Mouse (Mus musculus): ENCODE data around the gene Acsm3. TPM values are rescaled to one million over a fixed set of nuclear protein-coding genes. Genes with fewer than 3 reads are reported as not detected.
A peak's percentile ranks its signal among the peaks of the same experiment; 100 is the strongest.

Gene Acsm3
- polyA plus RNA-seq, 1 experiment from 2014 or later = 8.3 TPM

DNA sequence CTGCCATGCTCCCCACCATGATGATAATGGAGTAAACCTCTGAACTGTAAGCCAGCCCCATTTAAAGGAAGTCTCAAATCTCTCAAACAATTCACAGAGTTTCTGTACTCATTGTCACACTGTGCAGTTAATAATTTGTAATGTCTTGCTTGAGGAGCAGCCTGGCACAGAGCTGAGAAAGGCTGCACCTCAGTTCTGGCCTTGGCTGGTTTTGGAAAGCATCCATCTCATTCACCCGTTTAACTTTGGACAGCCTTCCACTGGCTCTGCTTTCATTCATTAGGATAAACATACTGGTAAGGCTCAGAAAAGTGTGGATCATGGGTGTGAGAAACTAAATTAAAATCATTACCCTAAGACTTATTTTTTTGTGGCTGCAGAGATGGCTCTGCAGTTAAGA, 14.9 kb upstream of the Acsm3 start:
- no peak overlapping the region for H3K9ac ChIP-seq (ENCODE audit: low read depth, low read length)
- H3K4me2 ChIP-seq (ENCODE audit: low read depth, low read length) = no peak overlapping the region
- H3K9me3 ChIP-seq (ENCODE audit: control insufficient read depth, low read length) = no peaks in the 10 kb centered on the region
- H3K4me3 ChIP-seq (ENCODE audit: low read length) = no peak overlapping the region
- WGBS = 66% methylated on average over 1 of the region's 1 CpGs
- ATAC-seq = no peak
- no peak overlapping the region for H3K27ac ChIP-seq (ENCODE audit: low read length)
- peaks cover 5% of the 10 kb centered on the region; the same call in 1 of the 2 replicates for H3K4me1 ChIP-seq (ENCODE audit: control insufficient read depth, insufficient read depth, low read length)
- H3K27me3 ChIP-seq (replicated peaks; ENCODE audit: control insufficient read depth, insufficient read depth, low read length) = no peaks in the 10 kb centered on the region
- no peaks in the 10 kb centered on the region for H3K36me3 ChIP-seq (ENCODE audit: control insufficient read depth, insufficient read depth, low read length)

DNA sequence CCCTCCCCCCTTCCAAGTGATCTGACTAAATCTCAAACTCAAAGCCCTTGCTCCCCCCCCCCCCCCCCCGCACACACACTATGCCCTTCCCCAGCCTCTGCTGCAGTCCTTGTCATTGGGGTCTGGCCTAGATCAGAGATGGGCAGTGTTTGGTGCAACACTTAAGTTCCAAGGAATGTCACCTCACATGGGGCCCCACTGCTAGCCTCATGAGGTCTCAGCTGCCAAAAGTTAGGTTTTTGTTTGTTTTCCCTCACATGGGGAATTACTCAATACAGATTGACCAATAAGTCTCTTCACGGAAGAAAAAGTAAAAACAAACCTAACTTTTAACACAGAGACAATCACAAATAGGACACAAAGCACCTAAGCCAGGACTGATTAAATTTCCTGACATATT, 12.0 kb upstream of the Acsm3 start:
- Histone ChIP-seq H3K9ac (ENCODE audit: low read depth, low read length) (no peak overlapping the region), H3K9me3 (ENCODE audit: control insufficient read depth, low read length) (no peaks in the 10 kb centered on the region), H3K4me3 (ENCODE audit: low read length) (no peak overlapping the region), H3K4me1 (ENCODE audit: control insufficient read depth, insufficient read depth, low read length) (peaks cover 5% of the 10 kb centered on the region; the same call in 1 of the 2 replicates), H3K36me3 (ENCODE audit: control insufficient read depth, insufficient read depth, low read length) (no peaks in the 10 kb centered on the region), H3K27me3 (replicated peaks; ENCODE audit: control insufficient read depth, insufficient read depth, low read length) (no peaks in the 10 kb centered on the region), H3K27ac (ENCODE audit: low read length) (no peak overlapping the region), H3K4me2 (ENCODE audit: low read depth, low read length) (no peak overlapping the region)
- ATAC-seq = no peak
- WGBS = 61% methylated on average over 1 of the region's 2 CpGs

DNA sequence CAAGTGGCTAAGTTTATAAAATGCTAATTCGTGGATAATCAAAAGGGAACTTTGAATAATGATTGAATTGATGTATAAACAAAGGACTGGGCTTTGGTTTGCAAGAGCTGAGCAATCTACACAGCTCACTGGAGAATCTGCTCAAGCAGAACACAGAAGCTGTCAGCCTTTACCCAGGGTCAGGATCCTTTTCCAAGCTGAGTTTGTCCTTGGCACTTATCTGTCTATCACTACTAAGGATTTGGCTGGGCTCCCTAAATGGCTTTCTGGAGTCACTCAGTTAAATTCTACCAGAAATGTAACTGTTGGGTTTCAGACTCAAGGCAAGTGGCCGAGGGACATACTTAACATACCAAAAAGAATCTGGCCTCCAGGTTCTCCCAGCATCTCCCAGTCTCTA, 10.8 kb upstream of the Acsm3 start:
- no peaks in the 10 kb centered on the region for H3K27me3 ChIP-seq (replicated peaks; ENCODE audit: control insufficient read depth, insufficient read depth, low read length)
- H3K36me3 ChIP-seq (ENCODE audit: control insufficient read depth, insufficient read depth, low read length) = no peaks in the 10 kb centered on the region
- no peak overlapping the region for H3K27ac ChIP-seq (ENCODE audit: low read length)
- no peak overlapping the region for H3K4me3 ChIP-seq (ENCODE audit: low read length)
- no peaks in the 10 kb centered on the region for H3K9me3 ChIP-seq (ENCODE audit: control insufficient read depth, low read length)
- no peak for ATAC-seq
- no peak overlapping the region for H3K4me2 ChIP-seq (ENCODE audit: low read depth, low read length)
- 61% methylated on average over 2 of the region's 2 CpGs for WGBS
- no peak overlapping the region for H3K9ac ChIP-seq (ENCODE audit: low read depth, low read length)
- H3K4me1 ChIP-seq (ENCODE audit: control insufficient read depth, insufficient read depth, low read length) = no peaks in the 10 kb centered on the region

DNA sequence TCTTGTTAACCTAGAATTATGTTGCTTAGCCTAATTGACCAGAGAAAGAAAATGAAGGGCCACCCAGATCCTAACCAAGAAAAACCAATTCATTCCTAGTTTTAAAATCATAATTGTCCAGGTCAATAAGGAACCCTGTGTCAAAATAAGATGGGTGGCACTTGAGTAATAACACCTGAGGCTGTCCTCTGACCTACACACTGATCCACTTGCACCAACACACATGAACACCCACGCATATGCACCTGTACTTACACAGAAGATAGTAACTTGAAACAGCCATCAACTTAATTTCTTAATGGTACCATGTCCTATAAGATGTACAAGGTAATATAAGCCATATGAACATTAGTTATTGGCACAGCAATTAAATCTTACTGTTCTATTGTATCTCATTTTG, 7.0 kb upstream of the Acsm3 start:
- Histone ChIP-seq H3K36me3 (ENCODE audit: control insufficient read depth, insufficient read depth, low read length) (no peaks in the 10 kb centered on the region), H3K4me3 (ENCODE audit: low read length) (no peak overlapping the region), H3K27ac (ENCODE audit: low read length) (no peak overlapping the region), H3K9ac (ENCODE audit: low read depth, low read length) (no peak overlapping the region), H3K4me2 (ENCODE audit: low read depth, low read length) (no peak overlapping the region), H3K4me1 (ENCODE audit: control insufficient read depth, insufficient read depth, low read length) (no peaks in the 10 kb centered on the region), H3K9me3 (ENCODE audit: control insufficient read depth, low read length) (no peaks in the 10 kb centered on the region), H3K27me3 (replicated peaks; ENCODE audit: control insufficient read depth, insufficient read depth, low read length) (no peaks in the 10 kb centered on the region)
- 80% methylated on average over 1 of the region's 1 CpGs for WGBS
- ATAC-seq = no peak

DNA sequence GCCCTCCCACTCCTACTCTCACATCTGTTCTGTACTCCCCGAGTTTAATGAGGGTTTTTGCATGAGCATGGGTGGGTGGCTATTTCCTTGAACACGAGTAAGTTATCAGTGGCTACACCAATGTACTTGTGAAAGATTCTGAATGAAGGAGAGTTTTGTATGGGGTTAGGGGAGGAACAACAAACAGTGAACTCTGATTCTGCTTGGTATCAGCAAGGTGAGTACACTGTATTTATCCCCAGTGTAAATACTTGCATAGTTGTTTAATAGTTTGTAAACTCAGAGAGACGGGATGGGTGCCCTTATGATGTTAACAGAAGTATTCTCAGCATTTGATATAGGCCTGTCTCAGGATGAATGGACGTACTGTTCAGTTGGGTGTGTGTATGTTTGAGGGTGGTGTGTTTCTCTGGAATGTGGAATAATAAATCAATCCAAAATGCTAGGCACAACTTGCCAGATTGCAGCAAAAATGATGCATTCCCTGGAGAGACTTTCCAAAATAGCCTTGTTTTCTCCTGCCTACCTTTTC, 1.5 kb downstream of the Acsm3 start:
- 30% methylated on average over 4 of the region's 4 CpGs for WGBS
- no peak for ATAC-seq
- H3K27ac ChIP-seq (ENCODE audit: low read length) = no peak overlapping the region

DNA sequence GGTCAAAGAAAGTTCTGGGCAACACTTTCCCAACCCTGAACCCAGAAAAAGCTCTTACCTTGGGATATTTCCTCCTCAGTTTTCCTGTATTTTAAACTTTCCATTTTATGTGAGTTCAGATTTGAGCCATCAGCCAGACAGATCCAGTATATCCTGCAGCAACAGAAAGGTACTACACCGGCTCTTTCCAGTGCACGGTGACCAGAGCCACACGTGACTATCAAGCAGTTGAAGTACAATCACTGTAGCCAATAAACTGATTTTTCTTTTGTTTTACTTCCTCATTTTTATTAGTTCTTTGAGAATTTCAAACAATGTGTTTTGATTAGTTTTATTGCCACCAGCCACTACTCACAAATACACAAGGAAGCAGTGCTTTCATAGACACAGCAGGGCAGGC, 3.7 kb downstream of the Acsm3 start:
- Histone ChIP-seq H3K4me3 (ENCODE audit: low read length) (no peak overlapping the region), H3K9me3 (ENCODE audit: control insufficient read depth, low read length) (no peaks in the 10 kb centered on the region), H3K4me2 (ENCODE audit: low read depth, low read length) (no peak overlapping the region), H3K9ac (ENCODE audit: low read depth, low read length) (no peak overlapping the region), H3K27ac (ENCODE audit: low read length) (peak overlapping the region; percentile 46), H3K4me1 (ENCODE audit: control insufficient read depth, insufficient read depth, low read length) (peaks cover 9% of the 10 kb centered on the region; the same call in 1 of the 2 replicates), H3K36me3 (ENCODE audit: control insufficient read depth, insufficient read depth, low read length) (no peaks in the 10 kb centered on the region), H3K27me3 (replicated peaks; ENCODE audit: control insufficient read depth, insufficient read depth, low read length) (no peaks in the 10 kb centered on the region)
- 73% methylated on average over 3 of the region's 3 CpGs for WGBS
- ATAC-seq = peak; percentile 80

More for the DNA sequence above, 1.5 kb downstream of the Acsm3 start:
- no peaks in the 10 kb centered on the region for H3K36me3 ChIP-seq (ENCODE audit: control insufficient read depth, insufficient read depth, low read length)
- no peaks in the 10 kb centered on the region for H3K27me3 ChIP-seq (replicated peaks; ENCODE audit: control insufficient read depth, insufficient read depth, low read length)
- H3K4me2 ChIP-seq (ENCODE audit: low read depth, low read length) = no peak overlapping the region
- no peak overlapping the region for H3K4me3 ChIP-seq (ENCODE audit: low read length)
- no peak overlapping the region for H3K9ac ChIP-seq (ENCODE audit: low read depth, low read length)
- no peaks in the 10 kb centered on the region for H3K9me3 ChIP-seq (ENCODE audit: control insufficient read depth, low read length)
- H3K4me1 ChIP-seq (ENCODE audit: control insufficient read depth, insufficient read depth, low read length) = peaks cover 9% of the 10 kb centered on the region; the same call in 1 of the 2 replicates

DNA sequence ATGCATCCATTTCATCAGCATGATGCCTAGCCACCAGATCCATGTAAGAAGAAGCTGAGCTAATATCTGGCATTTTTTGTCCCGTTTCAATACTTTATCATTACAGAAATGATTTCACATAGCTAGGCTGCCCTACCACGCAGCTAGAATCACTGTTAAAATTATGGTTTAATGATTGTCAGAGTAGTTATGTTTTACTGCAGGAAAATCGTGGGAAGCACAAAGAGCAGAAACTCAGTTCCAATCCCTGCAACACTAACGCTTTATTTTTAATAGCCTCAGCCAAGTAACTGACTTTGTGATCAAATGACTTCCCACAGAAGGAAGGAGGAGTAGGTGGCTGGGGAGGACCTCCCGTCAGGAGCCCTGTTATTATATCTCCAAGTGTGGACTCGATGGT, 6.3 kb downstream of the Acsm3 start:
- Histone ChIP-seq H3K36me3 (ENCODE audit: control insufficient read depth, insufficient read depth, low read length) (no peaks in the 10 kb centered on the region), H3K4me1 (ENCODE audit: control insufficient read depth, insufficient read depth, low read length) (0 out of 2 replicates have a peak, but pooled peaks cover 4% of the 10 kb centered on the region), H3K4me3 (ENCODE audit: low read length) (no peak overlapping the region), H3K27me3 (replicated peaks; ENCODE audit: control insufficient read depth, insufficient read depth, low read length) (no peaks in the 10 kb centered on the region), H3K9me3 (ENCODE audit: control insufficient read depth, low read length) (no peaks in the 10 kb centered on the region), H3K9ac (ENCODE audit: low read depth, low read length) (no peak overlapping the region), H3K4me2 (ENCODE audit: low read depth, low read length) (peak overlapping the region; percentile 11; the same call in 1 of the 2 replicates), H3K27ac (ENCODE audit: low read length) (peak overlapping the region; percentile 60)
- WGBS = 58% methylated on average over 6 of the region's 6 CpGs
- peak; percentile 36 for ATAC-seq

DNA sequence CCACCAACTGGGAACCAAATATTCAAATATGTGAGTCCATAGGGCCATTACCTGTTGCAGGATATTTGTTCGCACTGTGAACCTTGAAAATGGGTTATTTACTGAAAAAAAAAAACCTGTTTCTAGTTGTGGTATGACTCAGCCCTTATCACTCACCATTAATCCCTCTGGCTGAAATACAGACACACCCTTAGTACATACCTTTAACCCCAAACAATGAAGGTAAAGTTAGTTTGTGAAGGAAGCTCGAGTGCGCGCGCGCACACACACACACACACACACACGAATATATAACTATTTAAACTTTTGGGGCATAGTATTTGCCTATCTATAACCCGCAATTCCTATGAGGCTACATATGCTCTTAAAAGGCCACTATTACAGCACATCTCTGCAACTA, 9.2 kb downstream of the Acsm3 start:
- no peak overlapping the region for H3K4me3 ChIP-seq (ENCODE audit: low read length)
- peak; percentile 84 for ATAC-seq
- no peak overlapping the region for H3K9ac ChIP-seq (ENCODE audit: low read depth, low read length)
- H3K9me3 ChIP-seq (ENCODE audit: control insufficient read depth, low read length) = no peaks in the 10 kb centered on the region
- 0 out of 2 replicates have a peak, but pooled peaks cover 4% of the 10 kb centered on the region for H3K4me1 ChIP-seq (ENCODE audit: control insufficient read depth, insufficient read depth, low read length)
- no peaks in the 10 kb centered on the region for H3K36me3 ChIP-seq (ENCODE audit: control insufficient read depth, insufficient read depth, low read length)
- H3K4me2 ChIP-seq (ENCODE audit: low read depth, low read length) = no peak overlapping the region
- H3K27me3 ChIP-seq (replicated peaks; ENCODE audit: control insufficient read depth, insufficient read depth, low read length) = no peaks in the 10 kb centered on the region
- WGBS = 62% methylated on average over 8 of the region's 8 CpGs
- peak overlapping the region; percentile 65; the same call in 1 of the 2 replicates for H3K27ac ChIP-seq (ENCODE audit: low read length)

DNA sequence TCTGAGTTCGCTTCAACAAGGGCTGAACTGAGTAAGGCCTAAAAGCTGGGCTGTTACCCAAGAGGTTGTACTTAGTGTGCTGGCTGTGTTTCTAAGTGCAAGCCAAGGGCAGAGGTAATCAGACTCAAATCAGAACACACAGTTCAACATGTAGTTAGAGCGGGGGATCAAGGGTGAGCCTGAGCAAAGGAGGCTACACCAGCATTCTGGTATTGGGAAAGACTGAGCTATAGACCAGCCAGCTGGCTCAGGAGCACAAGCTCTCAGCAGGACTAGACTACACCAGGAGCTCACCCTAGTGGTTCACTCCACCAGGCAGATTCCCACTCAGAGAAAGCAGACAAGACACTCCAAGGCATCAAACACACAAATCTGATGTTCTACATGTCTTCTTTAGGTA, 22.7 kb downstream of the Acsm3 start:
- WGBS = 96% methylated on average over 2 of the region's 2 CpGs
- Histone ChIP-seq H3K4me1 (ENCODE audit: control insufficient read depth, insufficient read depth, low read length) (no peaks in the 10 kb centered on the region), H3K9me3 (ENCODE audit: control insufficient read depth, low read length) (no peaks in the 10 kb centered on the region), H3K4me2 (ENCODE audit: low read depth, low read length) (no peak overlapping the region), H3K27ac (ENCODE audit: low read length) (no peak overlapping the region), H3K36me3 (ENCODE audit: control insufficient read depth, insufficient read depth, low read length) (peaks cover 9% of the 10 kb centered on the region; the same call in 1 of the 2 replicates), H3K27me3 (replicated peaks; ENCODE audit: control insufficient read depth, insufficient read depth, low read length) (no peaks in the 10 kb centered on the region), H3K9ac (ENCODE audit: low read depth, low read length) (no peak overlapping the region), H3K4me3 (ENCODE audit: low read length) (no peak overlapping the region)
- no peak for ATAC-seq

DNA sequence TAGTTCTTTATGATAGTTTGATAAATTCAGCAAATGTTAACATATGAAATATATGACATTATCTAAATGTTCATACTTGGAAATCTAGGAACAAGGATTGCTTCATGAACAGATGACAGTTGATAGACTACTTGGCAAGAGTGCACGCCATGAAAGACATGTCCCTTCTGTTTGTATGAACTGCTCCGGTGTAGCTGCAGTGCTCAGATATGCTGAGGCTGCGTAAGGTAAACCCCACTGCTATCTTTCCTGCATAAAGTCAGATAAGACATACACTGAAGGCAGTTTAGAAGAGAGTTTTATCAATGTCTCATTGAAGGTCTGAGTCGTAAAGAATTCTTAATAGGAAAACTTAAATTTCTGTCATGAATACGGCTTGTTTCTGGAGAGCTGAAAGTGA, 24.2 kb downstream of the Acsm3 start:
- Histone ChIP-seq H3K4me1 (ENCODE audit: control insufficient read depth, insufficient read depth, low read length) (no peaks in the 10 kb centered on the region), H3K36me3 (ENCODE audit: control insufficient read depth, insufficient read depth, low read length) (peaks cover 9% of the 10 kb centered on the region; the same call in 1 of the 2 replicates), H3K9ac (ENCODE audit: low read depth, low read length) (no peak overlapping the region), H3K9me3 (ENCODE audit: control insufficient read depth, low read length) (no peaks in the 10 kb centered on the region), H3K4me3 (ENCODE audit: low read length) (no peak overlapping the region), H3K4me2 (ENCODE audit: low read depth, low read length) (no peak overlapping the region), H3K27me3 (replicated peaks; ENCODE audit: control insufficient read depth, insufficient read depth, low read length) (no peaks in the 10 kb centered on the region), H3K27ac (ENCODE audit: low read length) (no peak overlapping the region)
- ATAC-seq = 0 out of 2 replicates have a peak, but pooled peaks have one; percentile 53
- 86% methylated on average over 5 of the region's 5 CpGs for WGBS
